Mouse (Mus musculus) kidney, adult 9 months (tissue): ENCODE results near the gene Kansl1.
A peak's percentile ranks its signal among the peaks of the same experiment; 100 is the strongest.

ENCODE experiments used
- DNase-seq: peaks from one replicate; pipeline ENCODE4 v3.0.0; 2022

Gene Kansl1

DNA sequence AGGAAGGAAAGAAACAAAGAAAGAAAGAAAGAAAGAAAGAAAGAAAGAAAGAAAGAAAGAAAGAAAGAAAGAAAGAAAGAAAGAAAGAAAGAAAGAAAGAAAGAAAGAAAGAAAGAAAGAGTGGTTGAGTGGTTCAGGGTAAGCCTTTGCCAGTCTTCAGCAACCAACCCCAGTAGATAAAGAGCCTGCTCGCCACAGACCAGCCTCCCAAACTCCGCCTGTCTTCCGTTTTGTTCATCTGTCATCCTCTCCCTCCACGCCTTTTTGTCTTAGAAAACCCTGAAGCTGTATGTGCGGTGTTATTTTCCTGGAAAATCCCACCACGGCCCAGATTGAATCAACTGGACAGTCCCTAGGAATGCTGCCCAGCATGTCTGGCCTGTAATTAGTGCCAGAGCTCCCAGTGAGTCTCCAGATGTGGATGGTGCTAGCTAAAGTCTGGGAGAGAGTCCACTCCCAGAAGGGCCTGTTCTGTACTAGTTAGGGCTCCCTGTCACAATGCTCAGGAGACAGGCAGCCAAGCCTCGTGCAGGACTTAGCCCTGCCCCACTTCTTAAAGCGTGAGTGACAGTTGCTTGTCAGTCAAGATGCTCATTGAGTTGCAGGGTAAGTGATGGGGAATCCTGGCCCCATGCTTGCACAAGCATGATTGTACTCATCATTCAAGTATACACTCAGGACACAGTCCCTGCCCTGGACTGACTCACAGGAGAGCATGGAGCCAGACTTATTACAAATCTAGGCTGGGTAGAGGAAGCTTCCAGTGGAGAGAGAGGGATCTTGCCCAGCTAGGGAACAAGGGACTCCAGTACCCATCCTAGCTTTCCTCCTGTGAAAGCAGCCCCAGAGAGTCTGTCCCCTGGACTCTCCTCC is 165.3 kb downstream of the Kansl1 start:
- no peak for DNase-seq

DNA sequence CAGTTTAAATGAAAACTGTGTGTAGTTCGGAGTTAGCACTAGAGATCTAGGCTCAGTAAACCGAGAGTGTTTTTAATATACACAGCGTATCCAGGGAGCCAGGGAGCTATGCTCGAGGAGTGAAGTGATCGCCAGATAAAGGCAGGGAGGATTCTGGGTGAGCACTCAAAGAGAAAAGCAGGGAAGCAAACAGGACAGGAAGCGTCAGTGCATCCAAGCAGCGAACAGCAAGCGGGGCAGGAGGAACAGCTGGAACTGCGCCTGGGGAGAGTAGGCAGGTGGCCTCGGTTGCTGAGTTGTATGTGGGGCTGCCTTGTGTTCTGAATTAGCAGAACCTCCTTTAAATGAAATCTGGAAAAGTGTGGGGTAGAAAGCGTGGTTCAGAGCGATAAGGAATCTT is 166.0 kb downstream of the Kansl1 start:
- DNase-seq: no peak

DNA sequence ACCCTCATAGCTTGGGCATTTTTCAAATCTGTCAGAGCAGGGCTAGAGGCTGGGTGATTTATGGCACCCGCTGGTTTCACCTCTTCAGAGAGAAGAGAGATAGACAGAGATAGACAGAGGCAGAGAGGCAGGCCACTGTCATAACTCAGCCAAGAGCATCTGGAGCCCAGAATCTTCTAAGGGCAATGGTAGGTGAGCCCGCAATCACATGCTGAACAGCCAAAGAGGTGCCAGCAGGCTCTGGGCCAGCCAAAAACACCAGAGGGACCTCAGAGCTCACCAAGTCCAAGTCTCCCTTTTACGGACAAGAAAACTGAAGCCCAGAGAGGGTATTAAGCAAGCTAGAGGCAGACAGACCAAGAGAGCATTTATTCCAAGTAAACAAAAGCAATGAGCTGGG is 171.0 kb downstream of the Kansl1 start:
- no peak for DNase-seq

DNA sequence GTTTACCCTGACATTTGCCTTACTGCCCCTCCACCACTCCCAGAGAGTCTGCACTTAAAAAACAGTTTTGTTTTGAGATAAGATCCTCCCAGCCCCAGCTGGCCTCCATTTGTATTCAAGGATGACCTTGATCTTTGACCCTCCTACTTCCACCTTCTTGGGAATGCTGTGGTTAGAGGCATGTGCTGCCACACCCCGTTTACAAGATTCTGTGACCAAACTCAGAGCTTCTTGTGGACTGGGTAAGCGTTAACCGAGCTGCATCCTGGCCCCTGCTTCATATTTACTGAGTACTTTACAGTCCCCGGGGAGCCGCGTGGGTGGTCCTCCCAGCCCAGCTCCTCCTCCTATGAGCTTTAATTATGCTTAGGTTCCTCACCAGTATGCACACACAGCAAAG is 173.0 kb downstream of the Kansl1 start:
- no peak for DNase-seq

DNA sequence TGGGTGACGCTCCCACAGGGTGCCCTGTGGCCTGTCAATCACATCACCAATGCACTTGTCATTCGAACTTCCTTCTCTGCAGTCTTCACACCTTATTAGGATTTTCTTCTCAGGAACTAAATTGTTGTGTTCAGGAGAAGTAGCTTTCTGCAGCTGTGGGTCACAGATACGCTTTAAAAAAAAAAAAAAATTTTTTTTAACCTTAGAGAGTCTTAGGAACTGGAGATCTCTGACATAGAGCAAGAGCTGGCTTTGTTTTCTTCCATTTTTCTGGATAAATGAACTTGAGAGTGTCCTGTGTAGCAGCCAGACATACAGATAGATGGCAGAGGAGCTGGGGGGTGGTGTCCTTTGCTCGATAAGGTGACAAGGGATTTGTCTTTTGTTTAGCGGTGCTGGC is 173.5 kb downstream of the Kansl1 start:
- DNase-seq: no peak

DNA sequence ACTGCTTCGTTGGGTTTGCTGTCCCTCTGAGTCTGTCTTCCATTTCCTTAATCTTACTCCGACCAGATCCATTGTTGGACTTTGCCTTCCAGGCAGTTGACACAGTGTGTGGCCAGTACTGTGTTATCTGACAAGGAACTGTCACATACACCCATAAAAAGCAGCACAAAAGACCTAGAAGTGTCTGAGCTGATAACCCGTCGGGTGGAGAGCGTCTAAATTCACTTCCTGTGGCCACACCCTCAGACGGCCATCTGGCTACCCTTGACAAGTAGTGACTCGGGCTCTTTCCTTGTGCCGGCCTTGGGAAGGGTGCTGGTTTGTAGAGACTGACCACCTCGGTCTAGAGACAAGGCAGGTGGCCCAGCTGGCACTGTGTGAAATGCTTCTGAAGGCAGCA is 175.4 kb downstream of the Kansl1 start:
- no peak for DNase-seq

DNA sequence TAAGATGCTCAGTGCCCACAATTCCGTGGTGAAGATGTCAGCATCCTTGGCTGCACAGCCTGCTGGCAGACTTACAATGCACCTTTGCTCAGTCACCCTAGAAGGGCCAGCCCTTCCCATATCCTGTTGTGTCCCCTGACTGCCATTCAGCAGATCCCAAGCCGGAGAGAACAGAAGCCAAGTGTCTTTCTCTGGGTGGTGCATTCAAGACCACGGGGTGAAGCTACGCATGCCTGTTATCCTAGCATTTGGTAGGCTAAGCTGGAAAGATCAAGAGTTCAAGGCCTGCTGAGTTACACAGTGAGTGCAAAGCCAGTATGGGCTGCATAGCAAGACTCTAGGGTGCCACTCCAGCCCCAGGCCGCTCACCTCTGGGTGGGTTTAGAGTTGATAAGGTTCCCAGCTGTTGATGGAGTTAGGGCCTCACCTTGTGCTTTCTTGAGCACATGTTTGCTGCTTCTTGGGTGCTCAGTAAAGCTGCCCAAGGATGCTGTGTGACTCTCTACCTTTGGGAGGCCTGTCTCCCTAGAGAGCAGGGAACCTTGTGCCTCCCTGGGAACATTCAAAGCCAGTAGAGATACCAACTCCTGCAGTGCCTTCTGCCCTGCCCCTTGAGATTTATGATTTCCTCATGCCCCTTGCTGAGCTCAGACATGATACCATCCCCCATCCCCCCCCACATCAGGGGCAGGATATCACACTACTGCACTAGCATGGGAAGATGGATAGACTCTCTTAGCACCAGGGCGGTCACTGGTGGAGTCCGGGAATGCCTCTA is 176.0 kb downstream of the Kansl1 start:
- DNase-seq: no peak

DNA sequence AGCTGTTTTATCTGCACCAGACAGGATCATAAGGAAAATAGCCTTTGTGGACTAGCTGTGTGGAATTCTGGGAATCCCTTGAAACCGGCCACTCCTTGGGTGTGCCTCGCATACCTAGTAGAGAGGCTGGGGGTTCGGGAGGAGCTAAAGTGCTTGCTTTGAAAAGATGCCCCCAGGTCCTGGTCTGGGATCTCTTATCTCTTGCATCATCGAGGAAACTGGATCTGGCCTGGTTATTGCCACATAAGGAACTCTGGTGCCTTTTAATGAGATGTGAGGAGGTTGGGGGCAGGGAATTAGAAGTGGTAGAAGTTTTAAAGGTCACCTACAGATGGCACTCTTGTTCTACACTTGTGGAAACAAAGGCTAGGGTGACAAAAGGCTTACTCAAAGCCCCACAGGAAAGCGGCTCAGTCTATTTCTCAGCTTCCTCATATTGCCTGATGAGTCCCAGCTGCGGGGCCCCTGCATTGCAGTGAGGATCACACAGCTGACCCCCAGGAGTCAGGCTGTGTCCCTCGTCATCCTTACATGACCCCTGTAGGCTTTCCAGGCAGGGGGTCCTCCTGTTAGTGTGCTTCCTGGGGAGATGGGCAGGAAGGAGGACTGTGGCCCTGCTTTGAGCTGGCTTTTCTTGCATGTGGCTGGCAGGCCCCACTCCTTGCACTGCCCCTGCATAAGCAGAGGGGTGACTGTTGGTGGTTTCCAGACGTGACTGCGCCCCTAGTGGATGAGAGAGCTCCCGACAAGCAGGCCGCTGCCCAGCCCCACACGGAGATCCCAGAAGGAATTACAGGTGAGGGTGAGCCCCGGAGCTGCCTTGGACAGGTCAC is 179.2 kb downstream of the Kansl1 start:
- DNase-seq: peak; percentile 79

DNA sequence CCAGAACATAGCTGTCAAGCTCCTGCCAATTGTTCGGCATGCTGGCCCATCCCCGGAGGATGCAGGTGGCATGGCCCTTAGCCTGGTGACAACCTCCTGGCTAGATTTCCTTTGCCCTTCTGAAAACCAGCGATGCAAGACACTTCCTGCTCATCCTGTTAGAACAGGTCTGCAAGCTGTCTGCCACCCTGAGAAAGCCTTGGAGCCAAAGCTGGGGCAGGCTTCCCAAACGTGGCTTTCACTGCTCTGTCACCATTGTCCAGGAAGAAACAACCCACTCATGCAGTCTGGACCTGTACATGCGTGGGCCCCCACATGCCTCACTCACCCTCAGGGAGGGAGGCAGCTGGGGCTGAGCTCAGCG is 179.8 kb downstream of the Kansl1 start:
- peak; percentile 73 for DNase-seq

DNA sequence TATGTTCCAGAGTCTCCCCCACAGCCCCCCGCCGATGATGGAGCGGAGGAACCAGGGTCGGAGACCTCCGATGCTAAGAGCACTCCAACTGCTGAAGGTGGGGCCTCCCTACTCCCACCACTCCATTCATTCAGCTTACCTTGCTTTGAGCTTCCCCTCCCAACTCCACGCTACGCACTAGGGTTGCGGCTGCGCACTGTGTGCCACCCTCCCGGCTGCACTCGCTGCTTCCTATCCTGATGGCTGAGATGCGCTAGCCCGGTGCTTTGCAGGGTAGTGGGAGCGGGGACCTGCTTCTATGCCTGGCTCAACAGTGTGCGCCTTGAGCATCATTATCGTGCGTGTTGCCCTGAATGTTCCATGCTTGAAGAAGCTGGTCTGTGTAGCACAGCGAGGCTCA is 181.5 kb downstream of the Kansl1 start:
- no peak for DNase-seq
